In the genomic region with DNA sequence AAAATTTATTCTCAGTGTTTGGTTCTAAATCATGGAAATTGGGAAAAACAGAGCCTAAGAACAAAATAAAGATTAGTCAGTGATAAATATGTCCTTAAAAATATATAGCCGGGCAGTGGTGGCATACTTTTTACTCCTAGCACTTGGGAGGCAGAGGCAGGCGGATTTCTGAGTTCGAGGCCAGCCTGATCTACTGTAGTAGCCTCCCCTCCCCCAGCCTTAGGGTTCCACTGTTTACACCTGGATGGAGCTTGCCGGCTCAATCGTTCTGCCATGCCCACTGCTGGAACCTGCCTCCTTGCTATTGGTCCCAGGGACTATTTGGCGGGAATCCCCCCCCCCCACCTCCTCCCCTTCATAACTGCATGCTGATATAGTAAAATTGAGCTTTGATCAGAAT, we compare ENCODE assay signal across 1 mouse cellular context. TPM values are rescaled to one million over a fixed set of nuclear protein-coding genes. Genes with fewer than 3 reads are reported as not detected.
"Had no signal": no experiment of that assay in that cellular context is flagged by ENCODE, and none has a peak within 500 bp of the region (broad histone marks: within the 10 kb centered on the region; RNA-seq: fewer than 3 reads in every experiment).

No protein-coding gene starts in this region.

RNA-seq across cellular contexts. Expression of a gene that starts 2.4 kb away (rescaled TPM):
- polyA plus RNA-seq: erythroblast, embryonic 14.5 days had no signal
